Mouse (Mus musculus) urinary bladder, postnatal 10 days (tissue): Measurements from ENCODE around the gene Thap8.
"Not testable (repeated sequence)": the region's sequence is repeated elsewhere in the genome, so short reads cannot be mapped to it uniquely, and the experiment has no call there.

ENCODE experiments used
- DNase-seq: peaks from one replicate; pipeline ENCODE4 v3.0.0; 2022; ENCODE audit warnings: low spot score

Thap8 gene

GRCm38 (mm10) chr7:30279951-30280669, at the start of gene Thap8, which contains the start of gene Wdr62:
Gene Thap8 (plus strand): TSS chr7:30280094.
Gene Wdr62 (minus strand): TSS chr7:30280419.
- peak; percentile 69 for DNase-seq

GRCm38 (mm10) chr7:30231328-30231668, 48.6 kb upstream of the Thap8 start:
- no peak for DNase-seq

- peak; percentile 93 for DNase-seq
Observed at GRCm38 (mm10) chr7:30231669-30232454, 48.0 kb upstream of the Thap8 start, which contains the start of the genes Polr2i and Tbcb. Gene Polr2i (plus strand): TSS chr7:30231948. Gene Tbcb (minus strand): TSS chr7:30232272.

GRCm38 (mm10) chr7:30232631-30233148, 47.2 kb upstream of the Thap8 start:
- no peak for DNase-seq

- no peak for DNase-seq
Observed at GRCm38 (mm10) chr7:30233387-30233786, 46.5 kb upstream of the Thap8 start.

GRCm38 (mm10) chr7:30234276-30234858, 45.5 kb upstream of the Thap8 start:
- DNase-seq = no peak

- DNase-seq = no peak
Observed at GRCm38 (mm10) chr7:30235091-30235490, 44.8 kb upstream of the Thap8 start.

- DNase-seq = no peak
Observed at GRCm38 (mm10) chr7:30235625-30236024, 44.3 kb upstream of the Thap8 start, which contains the start of gene Ovol3. Gene Ovol3 (minus strand): TSS chr7:30235725.

GRCm38 (mm10) chr7:30237374-30237773, 42.5 kb upstream of the Thap8 start:
- not testable (repeated sequence) for DNase-seq

GRCm38 (mm10) chr7:30251956-30252954, 27.6 kb upstream of the Thap8 start:
- no peak for DNase-seq

- no peak for DNase-seq
Observed at GRCm38 (mm10) chr7:30265041-30265440, 14.9 kb upstream of the Thap8 start.

GRCm38 (mm10) chr7:30265531-30265930, 14.4 kb upstream of the Thap8 start:
- no peak for DNase-seq

GRCm38 (mm10) chr7:30265935-30266334, 14.0 kb upstream of the Thap8 start:
- DNase-seq = no peak

- no peak for DNase-seq
Observed at GRCm38 (mm10) chr7:30266780-30267179, 13.1 kb upstream of the Thap8 start.

- DNase-seq = no peak
Observed at GRCm38 (mm10) chr7:30269641-30270040, 10.3 kb upstream of the Thap8 start.

- no peak for DNase-seq
Observed at GRCm38 (mm10) chr7:30274383-30274782, 5.5 kb upstream of the Thap8 start.

GRCm38 (mm10) chr7:30278911-30279310, 983 bp upstream of the Thap8 start:
- DNase-seq = no peak

- no peak for DNase-seq
Observed at GRCm38 (mm10) chr7:30279536-30279935, 358 bp upstream of the Thap8 start.

GRCm38 (mm10) chr7:30280670-30281138, 810 bp downstream of the Thap8 start:
- DNase-seq = peak; percentile 62

GRCm38 (mm10) chr7:30281522-30281921, 1.6 kb downstream of the Thap8 start:
- DNase-seq = no peak

- no peak for DNase-seq
Observed at GRCm38 (mm10) chr7:30282740-30283139, 2.8 kb downstream of the Thap8 start.
